Mouse (Mus musculus) E14TG2a.4 (cell line): ENCODE measurements around the gene Atf1.

Experiments
- CTCF ChIP-seq: conservative IDR thresholded peaks from 2 replicates; pipeline ENCODE4 v1.5.1; 2014; ENCODE audit warnings: low read length
- POU5F1 ChIP-seq: IDR thresholded peaks from 2 replicates; pipeline ENCODE4 v1.6.1; 2014; ENCODE audit warnings: low read length, borderline replicate concordance

DNA sequence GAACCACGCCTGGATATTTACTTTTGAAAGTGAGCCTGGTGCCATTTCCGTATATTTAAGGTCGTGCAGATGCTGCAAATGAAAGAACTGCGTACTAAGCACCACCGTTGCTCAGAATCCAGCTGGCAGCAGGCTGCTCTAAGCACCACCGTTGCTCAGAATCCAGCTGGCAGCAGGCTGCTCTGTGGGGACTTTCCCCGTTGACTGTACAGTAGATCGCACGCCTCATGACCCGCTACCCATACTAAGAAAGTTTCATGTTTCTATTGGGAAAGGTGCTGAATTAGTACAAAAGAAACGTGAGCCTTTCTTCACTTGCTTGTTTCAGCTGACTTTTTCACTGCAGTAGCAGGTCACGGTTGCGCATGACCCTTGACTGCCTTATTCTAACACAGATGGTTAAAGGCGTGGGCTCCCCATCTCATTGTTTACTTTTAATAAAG is 38.6 kb upstream of the Atf1 start:
- no peak for TF ChIP-seq CTCF
- no peak for TF ChIP-seq POU5F1
